9 mouse cellular contexts compared by ENCODE assay signal in genomic region chr14:28511029-28511651, GRCm38 (mm10). TPM values are rescaled to one million over a fixed set of nuclear protein-coding genes. Genes with fewer than 3 reads are reported as not detected.
DNase-seq lines count a peak whose midpoint lies in the region; ATAC-seq and TF ChIP-seq lines count a peak whose summit lies in the region.
"Had no signal": no experiment of that assay in that cellular context is flagged by ENCODE, and none has a peak within 500 bp of the region (broad histone marks: within the 10 kb centered on the region; RNA-seq: fewer than 3 reads in every experiment).

No protein-coding gene starts in this region.

- peak overlapping the region; percentile 54 for H3K27ac ChIP-seq in gastrocnemius, adult 2 months
- no peak overlapping the region for H3K27ac ChIP-seq in kidney, postnatal 0 days
- no peak overlapping the region for H3K27ac ChIP-seq in midbrain, embryonic 15.5 days

- intact Hi-C loops in gastrocnemius, adult 2 months (cut with DNase I): loop anchor here (10.0 kb wide), 1 partner anchor 934 kb away; no protein-coding TSS in a partner anchor

- peaks cover 9% of the 10 kb centered on the region; the same call in 1 of the 2 replicates for H3K4me1 ChIP-seq in kidney, postnatal 0 days (replicated peaks; ENCODE audit: insufficient read depth, low read length)
- peaks cover 47% of the 10 kb centered on the region for H3K4me1 ChIP-seq in midbrain, embryonic 15.5 days

- H3K4me2 ChIP-seq in kidney, postnatal 0 days (ENCODE audit: low read length): peak overlapping the region; percentile 63
- H3K4me2 ChIP-seq in midbrain, embryonic 15.5 days: peak overlapping the region; percentile 95

- no peaks in the 10 kb centered on the region for H3K9me3 ChIP-seq in kidney, postnatal 0 days (replicated peaks; ENCODE audit: low read length)
- H3K9me3 ChIP-seq in midbrain, embryonic 15.5 days: no peaks in the 10 kb centered on the region

- DNase-seq in gastrocnemius, adult 2 months: peak; percentile 46
- no peak for DNase-seq in gastrocnemius, postnatal 25 days
- peak; percentile 14 for DNase-seq in adrenal gland, postnatal 10 days
- peak; percentile 26 to 47 for DNase-seq in heart, adult 18-20 months
- DNase-seq in kidney, postnatal 0 days (ENCODE audit: low spot score): peak; percentile 44
- no peak for DNase-seq in spleen, postnatal 14 days (ENCODE audit: low spot score in 2 of 2)
- no peak for DNase-seq in gastrocnemius, adult 8-10 months (ENCODE audit: low spot score in 2 of 2)

- H3K4me3 ChIP-seq in gastrocnemius, adult 2 months: peak overlapping the region; percentile 90
- H3K4me3 ChIP-seq in kidney, postnatal 0 days (replicated peaks; ENCODE audit: low read depth, low read length): peak overlapping the region; percentile 41
- H3K4me3 ChIP-seq in midbrain, embryonic 15.5 days: peak overlapping the region; percentile 39

- peaks cover 22% of the 10 kb centered on the region; the same call in 1 of the 2 replicates for H3K27me3 ChIP-seq in kidney, postnatal 0 days (ENCODE audit: insufficient read depth, low read length)
- H3K27me3 ChIP-seq in midbrain, embryonic 15.5 days (replicated peaks): peaks cover 58% of the 10 kb centered on the region
- H3K27me3 ChIP-seq: CH12.LX had no signal

- 0 out of 2 replicates have a peak, but pooled peaks cover 2% of the 10 kb centered on the region for H3K36me3 ChIP-seq in kidney, postnatal 0 days (ENCODE audit: insufficient read depth, low read length)
- no peaks in the 10 kb centered on the region for H3K36me3 ChIP-seq in midbrain, embryonic 15.5 days (replicated peaks)

- H3K9ac ChIP-seq in kidney, postnatal 0 days (ENCODE audit: low read depth, low read length): peak overlapping the region; percentile 41
- H3K9ac ChIP-seq in midbrain, embryonic 15.5 days: peak overlapping the region; percentile 35; the same call in 1 of the 2 replicates

- under 1% methylated on average over 40 of the region's 41 CpGs for WGBS in kidney, postnatal 0 days
- under 1% methylated on average over 41 of the region's 41 CpGs for WGBS in midbrain, embryonic 15.5 days

- peak; percentile 14; the same call in 1 of the 2 replicates for ATAC-seq in kidney, postnatal 0 days (replicated peaks; ENCODE audit: low FRiP score, low read depth)
- ATAC-seq in midbrain, embryonic 15.5 days (replicated peaks): no peak

- TF ChIP-seq CTCF in gastrocnemius, adult 2 months (IDR thresholded peaks at IDR 0.05): no peak
- no peak for TF ChIP-seq CTCF in kidney, postnatal 0 days (IDR thresholded peaks at IDR 0.05; ENCODE audit: low read depth)

RNA-seq across cellular contexts. Expression of gene Wnt5a, which starts 6.6 kb away (rescaled TPM):
- total RNA-seq in gastrocnemius, adult 2 months (2021): 1 to 10 TPM; 4.9 to 6.2 TPM
- total RNA-seq in gastrocnemius, postnatal 25 days (2021): 1 to 10 TPM; 6.9 to 7.2 TPM
- total RNA-seq in adrenal gland, postnatal 10 days (2021): 10 to 100 TPM; 18.7 to 24.8 TPM
- 10 to 100 TPM; 10.9 to 13.5 TPM for total RNA-seq in heart, adult 18-20 months (2021)
- polyA plus RNA-seq in kidney, postnatal 0 days (2015; fragmentation: Nextera tagmentation; extraction: Ambion mirVana): 23.3 and 25.7 TPM in 2 replicates
- 13.6 and 15.4 TPM in 2 replicates for polyA plus RNA-seq in midbrain, embryonic 15.5 days (2015; fragmentation: Nextera tagmentation; extraction: Ambion mirVana)
- 1 to 10 TPM; 3.1 to 6.0 (median 4.2) TPM for total RNA-seq in gastrocnemius, adult 8-10 months (2022)
- total RNA-seq: CH12.LX had no signal

Comparison
In these comparisons a context has a peak if more than half of its experiments do, and no peak if none do; other contexts are left out.
1. DNase-seq: peak in gastrocnemius, adult 2 months (single experiment), adrenal gland, postnatal 10 days (single experiment), heart, adult 18-20 months (2 of 2) and kidney, postnatal 0 days (single experiment); none in gastrocnemius, postnatal 25 days (single experiment), spleen, postnatal 14 days (0 of 2) and gastrocnemius, adult 8-10 months (0 of 2).
2. H3K4me3 ChIP-seq: peak in every context shown above with its lines; median percentile 90 in gastrocnemius, adult 2 months; 41 in kidney, postnatal 0 days; 39 in midbrain, embryonic 15.5 days.